Mouse (Mus musculus): ENCODE results near the gene Gm732.

Gene Gm732

GRCm38 (mm10) chrX:107948365-107948764, at the start of gene Gm732:
Gm732 (minus strand) TSS chrX:107948465.
- no peak for DNase-seq (ENCODE audit: low read depth, low spot score)

All from embryo, embryonic 11.5 days (tissue).